Mouse (Mus musculus): Measurements from ENCODE around the gene Eif1. TPM values are rescaled to one million over a fixed set of nuclear protein-coding genes. Genes with fewer than 3 reads are reported as not detected.

Gene Eif1
- total and polyA plus RNA-seq, 2 experiments from 2014 or later: 76.5 to 1,318 TPM

DNA sequence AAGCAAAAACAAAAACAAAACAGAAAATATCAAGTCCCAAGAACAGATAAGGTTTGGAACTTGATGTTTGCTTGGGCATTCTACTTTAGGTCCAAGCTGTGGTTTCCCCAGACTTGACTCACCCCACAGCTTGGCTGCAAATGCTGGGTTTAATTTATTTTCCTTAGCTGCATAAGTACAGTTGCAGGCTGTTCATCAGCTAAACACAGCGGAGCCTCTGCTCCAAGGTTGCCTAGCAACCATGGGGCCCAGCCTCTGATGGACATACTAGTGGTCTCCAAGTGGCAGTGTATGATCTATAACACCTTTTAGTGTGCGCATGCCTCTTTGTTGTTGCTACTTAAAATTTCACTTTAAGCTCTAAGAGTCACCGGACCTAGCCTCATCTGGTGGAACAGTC is 16.0 kb downstream of the Eif1 start:
- Histone ChIP-seq H3K4me1 (ENCODE audit: insufficient read depth, low read length) (peaks cover 12% of the 10 kb centered on the region; the same call in 1 of the 2 replicates), H3K9me3 (ENCODE audit: low read length) (no peaks in the 10 kb centered on the region), H3K4me2 (ENCODE audit: low read depth, low read length) (no peak overlapping the region), H3K27ac (no peak overlapping the region), H3K4me3 (ENCODE audit: low read length) (no peak overlapping the region), H3K36me3 (ENCODE audit: insufficient read depth, low read length) (no peaks in the 10 kb centered on the region), H3K27me3 (ENCODE audit: insufficient read depth, low read length) (no peaks in the 10 kb centered on the region), H3K9ac (replicated peaks; ENCODE audit: low read length) (no peak overlapping the region)
- peak; percentile 75 for DNase-seq (ENCODE audit: low spot score)
- WGBS: 24% methylated on average over 3 of the region's 3 CpGs
- peak; percentile 43; the same call in 1 of the 2 replicates for ATAC-seq
- TF ChIP-seq CTCF (IDR thresholded peaks at IDR 0.05; ENCODE audit: low read depth): no peak

DNA sequence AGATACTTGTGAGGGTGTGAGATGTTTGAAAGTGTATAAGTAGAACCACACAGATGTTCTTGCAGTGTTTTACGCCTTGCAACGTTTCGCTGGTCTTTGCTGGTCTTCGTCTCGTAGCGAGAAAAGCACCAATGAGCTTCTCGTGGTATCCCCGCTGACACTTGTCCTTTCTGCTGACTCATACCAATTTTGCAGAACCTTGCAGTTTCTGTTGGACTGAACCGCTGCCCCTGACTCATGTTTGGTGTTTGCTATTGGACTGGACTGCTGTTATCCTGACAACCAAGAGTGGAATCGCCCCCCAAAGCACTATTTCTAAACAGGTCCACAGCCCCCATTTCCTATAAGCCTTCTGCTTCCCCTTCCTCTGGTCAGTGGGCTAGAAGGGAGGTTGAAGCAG is 24.6 kb downstream of the Eif1 start:
- Histone ChIP-seq H3K36me3 (ENCODE audit: insufficient read depth, low read length) (no peaks in the 10 kb centered on the region), H3K4me3 (ENCODE audit: low read length) (no peak overlapping the region), H3K4me2 (ENCODE audit: low read depth, low read length) (no peak overlapping the region), H3K27ac (no peak overlapping the region), H3K4me1 (ENCODE audit: insufficient read depth, low read length) (no peaks in the 10 kb centered on the region), H3K27me3 (ENCODE audit: insufficient read depth, low read length) (no peaks in the 10 kb centered on the region), H3K9me3 (ENCODE audit: low read length) (no peaks in the 10 kb centered on the region), H3K9ac (replicated peaks; ENCODE audit: low read length) (no peak overlapping the region)
- ATAC-seq (no peak), DNase-seq (ENCODE audit: low spot score) (no peak)
- WGBS: 89% methylated on average over 10 of the region's 10 CpGs
- no peak for TF ChIP-seq CTCF (IDR thresholded peaks at IDR 0.05; ENCODE audit: low read depth)

DNA sequence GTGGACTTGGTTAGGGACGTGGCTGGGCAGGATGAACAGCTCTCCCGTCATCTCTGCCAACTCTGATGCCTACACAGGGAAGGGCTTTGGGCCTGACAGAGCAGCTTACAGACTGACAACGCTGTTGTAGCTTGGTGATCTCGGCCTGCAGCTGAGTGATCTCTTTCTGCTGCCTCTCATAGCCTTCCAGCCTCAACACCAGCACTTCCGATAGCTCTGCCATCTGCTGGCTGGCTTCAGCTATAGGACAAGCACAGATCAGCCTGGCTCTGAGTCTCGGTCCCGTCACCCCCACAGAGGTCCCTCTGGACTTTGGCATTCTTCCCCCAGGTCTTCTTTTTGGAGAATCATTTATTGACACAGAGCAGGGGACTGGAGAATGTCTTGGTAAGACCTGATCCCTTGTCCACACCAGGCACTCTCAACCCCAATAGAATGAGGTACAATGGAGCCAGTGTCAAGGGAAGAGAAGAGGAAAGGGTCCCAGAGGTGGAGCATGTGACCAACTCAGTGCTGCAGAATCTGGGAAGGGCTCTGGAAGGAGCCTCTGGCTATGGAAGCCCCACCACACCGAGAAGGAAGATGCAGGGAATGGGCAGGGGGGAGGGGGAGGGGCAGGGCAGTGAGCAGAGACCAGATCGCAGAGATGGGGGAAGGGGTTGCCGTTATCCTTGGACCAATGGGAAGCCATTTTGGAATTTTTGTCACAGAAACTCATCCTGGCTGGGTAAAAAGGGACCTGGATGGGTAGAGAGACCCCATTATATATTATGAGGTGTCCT is 32.6 kb downstream of the Eif1 start:
- 0 out of 2 replicates have a peak, but pooled peaks cover 2% of the 10 kb centered on the region for H3K4me1 ChIP-seq (ENCODE audit: insufficient read depth, low read length)
- H3K9ac ChIP-seq (replicated peaks; ENCODE audit: low read length): no peak overlapping the region
- H3K9me3 ChIP-seq (ENCODE audit: low read length): no peaks in the 10 kb centered on the region
- no peak overlapping the region for H3K4me3 ChIP-seq (ENCODE audit: low read length)
- TF ChIP-seq CTCF (IDR thresholded peaks at IDR 0.05; ENCODE audit: low read depth): peak; percentile 78
- DNase-seq (ENCODE audit: low spot score) (peak; percentile 78), ATAC-seq (peak; percentile 31)
- H3K27me3 ChIP-seq (ENCODE audit: insufficient read depth, low read length): no peaks in the 10 kb centered on the region
- peak overlapping the region; percentile 32 for H3K27ac ChIP-seq
- 0 out of 2 replicates have a peak overlapping the region, but pooled peaks have one; percentile 7 for H3K4me2 ChIP-seq (ENCODE audit: low read depth, low read length)
- H3K36me3 ChIP-seq (ENCODE audit: insufficient read depth, low read length): peaks cover 7% of the 10 kb centered on the region; the same call in 1 of the 2 replicates
- WGBS: 26% methylated on average over 10 of the region's 10 CpGs

DNA sequence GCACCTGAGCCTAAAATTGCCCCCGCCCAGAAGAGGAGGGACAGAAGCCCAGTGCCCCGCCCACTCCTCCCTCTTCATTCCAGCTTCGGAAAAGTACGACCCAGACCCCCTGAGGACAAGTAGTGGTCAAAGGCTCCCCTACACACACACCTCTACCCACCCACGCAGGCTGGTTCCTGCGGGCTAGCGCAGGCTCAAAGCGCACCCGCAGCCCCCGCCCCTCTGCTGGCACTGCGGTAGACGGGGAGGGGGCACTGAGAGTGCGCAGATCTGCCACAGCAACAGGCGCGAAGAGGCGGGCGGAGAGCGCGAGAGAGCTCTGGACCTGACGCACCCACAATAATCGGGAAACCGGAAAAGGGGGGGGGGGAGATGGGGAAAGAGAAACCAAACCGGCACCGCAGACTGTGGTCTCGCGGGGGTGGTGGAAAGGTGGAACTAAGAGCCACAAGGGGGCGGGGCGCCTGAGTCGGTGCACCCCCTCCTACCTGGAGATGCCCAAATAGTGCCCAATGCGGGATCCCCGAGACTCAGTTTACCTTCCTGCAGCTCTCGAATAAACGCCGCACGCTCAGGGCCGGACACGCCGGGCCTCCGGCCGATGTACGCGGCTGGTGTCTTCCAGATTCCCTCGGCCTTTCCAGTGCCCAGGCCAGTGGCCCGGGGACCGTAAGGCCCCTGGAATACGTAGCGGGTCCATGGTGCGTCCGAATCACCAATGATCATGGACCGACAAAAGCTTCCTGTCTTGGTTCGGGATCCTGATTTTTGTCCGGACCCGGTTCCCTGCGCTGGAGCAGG is 35.7 kb downstream of the Eif1 start:
- peak; percentile 24; the same call in 1 of the 2 replicates for TF ChIP-seq CTCF (IDR thresholded peaks at IDR 0.05; ENCODE audit: low read depth)
- Histone ChIP-seq H3K27me3 (ENCODE audit: insufficient read depth, low read length) (no peaks in the 10 kb centered on the region), H3K27ac (peak overlapping the region; percentile 84), H3K36me3 (ENCODE audit: insufficient read depth, low read length) (peaks cover 7% of the 10 kb centered on the region; the same call in 1 of the 2 replicates), H3K4me1 (ENCODE audit: insufficient read depth, low read length) (0 out of 2 replicates have a peak, but pooled peaks cover 2% of the 10 kb centered on the region), H3K4me2 (ENCODE audit: low read depth, low read length) (peak overlapping the region; percentile 84), H3K4me3 (ENCODE audit: low read length) (peak overlapping the region; percentile 65), H3K9ac (replicated peaks; ENCODE audit: low read length) (peak overlapping the region; percentile 63), H3K9me3 (ENCODE audit: low read length) (no peaks in the 10 kb centered on the region)
- ATAC-seq (peak; percentile 57), DNase-seq (ENCODE audit: low spot score) (peak; percentile 79)
- WGBS: under 1% methylated on average over 54 of the region's 54 CpGs

DNA sequence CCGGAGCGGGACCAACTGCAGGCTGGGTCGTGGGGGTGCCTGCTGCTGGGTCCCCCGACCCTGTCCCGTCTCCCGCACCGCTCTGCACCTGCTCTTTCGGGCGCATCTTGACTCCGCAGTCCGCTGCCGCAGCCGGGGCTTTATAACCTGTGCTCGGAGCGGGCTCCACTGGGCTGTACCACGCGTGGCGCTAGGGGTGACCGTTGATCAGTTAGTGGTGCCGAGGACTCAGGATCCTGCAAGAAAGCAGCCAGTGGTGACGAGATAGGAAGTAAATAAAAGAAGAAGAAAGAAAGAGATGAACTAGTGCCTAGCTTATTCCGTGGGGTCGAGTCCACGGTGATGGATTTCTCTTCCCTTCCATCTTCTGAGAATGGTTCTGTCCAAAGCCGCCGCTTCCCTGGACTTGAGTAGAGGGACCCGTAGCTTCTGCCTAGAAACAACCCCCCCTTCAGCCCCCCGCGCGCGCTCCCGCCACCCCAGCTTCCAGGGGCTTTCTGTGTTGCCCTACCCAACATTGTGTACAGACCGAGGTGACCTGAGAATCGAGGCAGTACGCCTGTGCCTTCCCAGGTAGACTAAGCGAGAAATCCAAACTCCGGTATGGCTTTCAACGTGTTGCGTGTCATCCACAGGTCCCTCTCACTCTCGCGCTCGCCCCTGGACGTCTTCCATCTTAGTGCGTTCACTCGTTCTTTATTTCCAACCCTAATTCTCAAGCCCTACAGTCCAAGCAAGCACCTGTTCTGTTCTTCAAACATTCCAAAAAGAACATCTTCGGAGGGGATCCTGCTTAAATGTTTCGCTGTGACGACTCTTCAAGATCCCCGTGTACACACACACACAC is 36.5 kb downstream of the Eif1 start, which contains the start of gene Hap1:
Hap1 (minus strand) TSS at position 157 of the 847 bp plus-strand sequence.
- no peaks in the 10 kb centered on the region for H3K9me3 ChIP-seq (ENCODE audit: low read length)

DNA sequence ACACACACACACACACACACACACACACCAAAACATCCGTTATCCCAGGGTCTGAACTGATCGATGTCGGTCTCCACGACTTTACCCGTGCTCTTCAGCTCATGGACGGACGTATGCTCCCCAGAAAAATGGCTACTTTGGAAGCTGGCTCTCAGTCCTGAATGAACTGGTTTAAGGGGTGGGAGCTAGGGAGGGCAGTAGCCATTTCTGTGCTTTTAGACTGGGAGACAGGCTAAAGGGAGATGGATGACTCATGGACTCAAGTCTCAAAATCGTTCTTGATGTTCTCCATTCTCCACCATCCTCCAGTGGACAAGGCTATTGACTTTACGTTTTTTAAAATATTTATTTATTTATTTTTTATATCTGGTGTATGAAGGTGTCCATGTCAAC is 37.1 kb downstream of the Eif1 start:
- no peaks in the 10 kb centered on the region for H3K27me3 ChIP-seq (ENCODE audit: insufficient read depth, low read length)
- no peak for TF ChIP-seq CTCF (IDR thresholded peaks at IDR 0.05; ENCODE audit: low read depth)
- H3K4me3 ChIP-seq (ENCODE audit: low read length): peak overlapping the region; percentile 65
- peaks cover 7% of the 10 kb centered on the region; the same call in 1 of the 2 replicates for H3K36me3 ChIP-seq (ENCODE audit: insufficient read depth, low read length)
- 0 out of 2 replicates have a peak, but pooled peaks cover under 1% of the 10 kb centered on the region for H3K4me1 ChIP-seq (ENCODE audit: insufficient read depth, low read length)
- H3K9ac ChIP-seq (replicated peaks; ENCODE audit: low read length): peak overlapping the region; percentile 63
- H3K27ac ChIP-seq: peak overlapping the region; percentile 84
- DNase-seq (ENCODE audit: low spot score): peak; percentile 36
- WGBS: 14% methylated on average over 9 of the region's 9 CpGs
- H3K4me2 ChIP-seq (ENCODE audit: low read depth, low read length): peak overlapping the region; percentile 84
- no peaks in the 10 kb centered on the region for H3K9me3 ChIP-seq (ENCODE audit: low read length)
- 0 out of 2 replicates have a peak, but pooled peaks have one; percentile 1 for ATAC-seq

More for the DNA sequence above, 36.5 kb downstream of the Eif1 start, which contains the start of gene Hap1:
- Histone ChIP-seq H3K27ac (peak within 1 kb of the TSS; percentile 84), H3K4me3 (ENCODE audit: low read length) (peak within 1 kb of the TSS; percentile 65), H3K4me2 (ENCODE audit: low read depth, low read length) (peak within 1 kb of the TSS; percentile 84), H3K27me3 (ENCODE audit: insufficient read depth, low read length) (no peaks in the 10 kb centered on the region), H3K9ac (replicated peaks; ENCODE audit: low read length) (peak within 1 kb of the TSS; percentile 63), H3K4me1 (ENCODE audit: insufficient read depth, low read length) (0 out of 2 replicates have a peak, but pooled peaks cover 2% of the 10 kb centered on the region), H3K36me3 (ENCODE audit: insufficient read depth, low read length) (peaks cover 7% of the 10 kb centered on the region; the same call in 1 of the 2 replicates)
- peak; percentile 90 for DNase-seq (ENCODE audit: low spot score)
- peak; percentile 78 for ATAC-seq
- no peak for TF ChIP-seq CTCF (IDR thresholded peaks at IDR 0.05; ENCODE audit: low read depth)
- 1% methylated on average over 49 of the region's 49 CpGs for WGBS

All from hindbrain, postnatal 0 days (tissue).